Mouse (Mus musculus) embryonic facial prominence, embryonic 15.5 days (tissue): ENCODE results near the gene Atp8a2. TPM values are rescaled to one million over a fixed set of nuclear protein-coding genes. Genes with fewer than 3 reads are reported as not detected.

ENCODE experiments used
- ATAC-seq: fragments of 200-750 bp; cut with Nextera tagmentation; 2 replicates; pipeline ENCODE4 v1.8.0; 2017; ENCODE audit warnings: low read depth, moderate TSS enrichment; ENCODE audit not compliant: insufficient number of reproducible peaks, low FRiP score, low TSS enrichment
- H3K27ac ChIP-seq: fragments of 300-500 bp; sonication (generic); replicated peaks from 2 replicates; pipeline ENCODE4 v1.5.1; 2015; ENCODE audit warnings: mild to moderate bottlenecking, inconsistent platforms
- H3K27me3 ChIP-seq: fragments of 300-500 bp; sonication (generic); 2 replicates; pipeline ENCODE4 v1.6.1; 2015; ENCODE audit warnings: inconsistent platforms
- H3K36me3 ChIP-seq: fragments of 300-500 bp; sonication (generic); 2 replicates; pipeline ENCODE4 v1.6.1; 2015; ENCODE audit warnings: mild to moderate bottlenecking, inconsistent platforms
- H3K4me1 ChIP-seq: fragments of 300-500 bp; sonication (generic); 2 replicates; pipeline ENCODE4 v1.6.1; 2015; ENCODE audit warnings: inconsistent platforms
- H3K4me2 ChIP-seq: fragments of 300-500 bp; sonication (generic); replicated peaks from 2 replicates; pipeline ENCODE4 v1.6.1; 2015; ENCODE audit warnings: mild to moderate bottlenecking, inconsistent platforms
- H3K4me3 ChIP-seq: fragments of 300-500 bp; sonication (generic); replicated peaks from 2 replicates; pipeline ENCODE4 v1.5.1; 2015; ENCODE audit warnings: mild to moderate bottlenecking, inconsistent platforms
- H3K9ac ChIP-seq: fragments of 300-500 bp; sonication (generic); 2 replicates; pipeline ENCODE4 v1.6.1; 2015; ENCODE audit warnings: inconsistent platforms
- H3K9me3 ChIP-seq: fragments of 300-500 bp; sonication (generic); replicated peaks from 2 replicates; pipeline ENCODE4 v1.6.1; 2016; ENCODE audit warnings: inconsistent platforms
- WGBS: fragments of 180-500 bp; shearing (Covaris S2); methylation state at CpG from one replicate; pipeline ENCODE4 v1.1.7; 2015; 5-methylcytosine and 5-hydroxymethylcytosine counted together
- polyA plus RNA-seq: library from polyadenylated mRNA; unstranded; fragments of >200 nt; fragmentation: Nextera tagmentation; extraction: Ambion mirVana; gene quantifications from 2 replicates; pipeline ENCODE4 v1.2.1, GENCODE M21; 2015

Gene Atp8a2
- polyA plus RNA-seq, 1 experiment from 2014 or later, result 3.2 TPM

GRCm38 (mm10) chr14:60086808-60087725, 109.9 kb downstream of the Atp8a2 start:
- Histone ChIP-seq H3K4me1 (peaks cover 7% of the 10 kb centered on the region), H3K9me3 (no peaks in the 10 kb centered on the region), H3K36me3 (no peaks in the 10 kb centered on the region), H3K27me3 (no peaks in the 10 kb centered on the region; the same call in 1 of the 2 replicates), H3K27ac (no peak overlapping the region), H3K4me3 (peak overlapping the region; percentile 44), H3K4me2 (peak overlapping the region; percentile 81), H3K9ac (no peak overlapping the region)
- WGBS, result 20% methylated on average over 18 of the region's 33 CpGs
- ATAC-seq, result peak; percentile 91

GRCm38 (mm10) chr14:60086254-60086807, 110.6 kb downstream of the Atp8a2 start:
- Histone ChIP-seq H3K27ac (no peak overlapping the region), H3K36me3 (no peaks in the 10 kb centered on the region), H3K9me3 (no peaks in the 10 kb centered on the region), H3K27me3 (no peaks in the 10 kb centered on the region; the same call in 1 of the 2 replicates), H3K4me1 (peaks cover 7% of the 10 kb centered on the region), H3K4me2 (peak overlapping the region; percentile 81), H3K4me3 (peak overlapping the region; percentile 44), H3K9ac (no peak overlapping the region)
- ATAC-seq, result peak; percentile 26; the same call in 1 of the 2 replicates
- 4% methylated on average over 21 of the region's 21 CpGs for WGBS

- no peak overlapping the region for H3K4me3 ChIP-seq
- no peak overlapping the region for H3K27ac ChIP-seq
- H3K27me3 ChIP-seq, result no peaks in the 10 kb centered on the region; the same call in 1 of the 2 replicates
- H3K4me2 ChIP-seq, result no peak overlapping the region
- no peaks in the 10 kb centered on the region for H3K36me3 ChIP-seq
- ATAC-seq, result no peak
- no peak overlapping the region for H3K9ac ChIP-seq
- H3K4me1 ChIP-seq, result peaks cover 7% of the 10 kb centered on the region
- 82% methylated on average over 8 of the region's 8 CpGs for WGBS
- H3K9me3 ChIP-seq, result no peaks in the 10 kb centered on the region
Measured at GRCm38 (mm10) chr14:60082771-60083170, 114.2 kb downstream of the Atp8a2 start.

- Histone ChIP-seq H3K4me1 (no peaks in the 10 kb centered on the region), H3K27me3 (no peaks in the 10 kb centered on the region), H3K4me3 (no peak overlapping the region), H3K36me3 (no peaks in the 10 kb centered on the region), H3K27ac (no peak overlapping the region), H3K9ac (no peak overlapping the region), H3K4me2 (no peak overlapping the region), H3K9me3 (no peaks in the 10 kb centered on the region)
- ATAC-seq, result no peak
- 80% methylated on average over 4 of the region's 4 CpGs for WGBS
Measured at GRCm38 (mm10) chr14:60072496-60072895, 124.5 kb downstream of the Atp8a2 start.

- H3K4me2 ChIP-seq, result no peak overlapping the region
- 66% methylated on average over 3 of the region's 3 CpGs for WGBS
- H3K27me3 ChIP-seq, result no peaks in the 10 kb centered on the region
- no peaks in the 10 kb centered on the region for H3K4me1 ChIP-seq
- no peaks in the 10 kb centered on the region for H3K9me3 ChIP-seq
- H3K27ac ChIP-seq, result no peak overlapping the region
- no peaks in the 10 kb centered on the region for H3K36me3 ChIP-seq
- H3K9ac ChIP-seq, result no peak overlapping the region
- no peak overlapping the region for H3K4me3 ChIP-seq
- no peak for ATAC-seq
Measured at GRCm38 (mm10) chr14:60065186-60065585, 131.8 kb downstream of the Atp8a2 start.

GRCm38 (mm10) chr14:60061023-60061422, 136.0 kb downstream of the Atp8a2 start:
- Histone ChIP-seq H3K27me3 (no peaks in the 10 kb centered on the region), H3K4me3 (no peak overlapping the region), H3K4me1 (no peaks in the 10 kb centered on the region), H3K4me2 (no peak overlapping the region), H3K9ac (no peak overlapping the region), H3K9me3 (no peaks in the 10 kb centered on the region), H3K27ac (no peak overlapping the region), H3K36me3 (no peaks in the 10 kb centered on the region)
- 69% methylated on average over 3 of the region's 3 CpGs for WGBS
- no peak for ATAC-seq

GRCm38 (mm10) chr14:60058867-60059266, 138.1 kb downstream of the Atp8a2 start:
- H3K4me2 ChIP-seq, result no peak overlapping the region
- no peaks in the 10 kb centered on the region for H3K27me3 ChIP-seq
- ATAC-seq, result no peak
- H3K4me3 ChIP-seq, result no peak overlapping the region
- H3K27ac ChIP-seq, result no peak overlapping the region
- no peaks in the 10 kb centered on the region for H3K9me3 ChIP-seq
- WGBS, result 22% methylated on average over 3 of the region's 3 CpGs
- H3K4me1 ChIP-seq, result no peaks in the 10 kb centered on the region
- H3K9ac ChIP-seq, result no peak overlapping the region
- H3K36me3 ChIP-seq, result no peaks in the 10 kb centered on the region

GRCm38 (mm10) chr14:60055231-60055630, 141.7 kb downstream of the Atp8a2 start:
- ATAC-seq, result no peak
- Histone ChIP-seq H3K27ac (no peak overlapping the region), H3K4me1 (peaks cover 4% of the 10 kb centered on the region; the same call in 1 of the 2 replicates), H3K4me2 (no peak overlapping the region), H3K27me3 (no peaks in the 10 kb centered on the region), H3K4me3 (no peak overlapping the region), H3K36me3 (no peaks in the 10 kb centered on the region), H3K9ac (no peak overlapping the region), H3K9me3 (no peaks in the 10 kb centered on the region)
- 92% methylated on average over 4 of the region's 4 CpGs for WGBS

- Histone ChIP-seq H3K4me2 (no peak overlapping the region), H3K36me3 (no peaks in the 10 kb centered on the region), H3K4me3 (no peak overlapping the region), H3K27ac (no peak overlapping the region), H3K27me3 (no peaks in the 10 kb centered on the region), H3K9me3 (no peaks in the 10 kb centered on the region), H3K4me1 (peaks cover 5% of the 10 kb centered on the region; the same call in 1 of the 2 replicates), H3K9ac (no peak overlapping the region)
- ATAC-seq, result no peak
- WGBS, result 23% methylated on average over 2 of the region's 2 CpGs
Measured at GRCm38 (mm10) chr14:60030666-60031065, 166.3 kb downstream of the Atp8a2 start.

GRCm38 (mm10) chr14:60027139-60027538, 169.8 kb downstream of the Atp8a2 start:
- Histone ChIP-seq H3K27ac (no peak overlapping the region), H3K4me3 (no peak overlapping the region), H3K27me3 (no peaks in the 10 kb centered on the region), H3K4me2 (no peak overlapping the region), H3K9me3 (no peaks in the 10 kb centered on the region), H3K9ac (no peak overlapping the region), H3K4me1 (peaks cover 5% of the 10 kb centered on the region; the same call in 1 of the 2 replicates), H3K36me3 (no peaks in the 10 kb centered on the region)
- ATAC-seq, result no peak
- 50% methylated on average over 1 of the region's 1 CpGs for WGBS

- Histone ChIP-seq H3K27ac (no peak overlapping the region), H3K9me3 (no peaks in the 10 kb centered on the region), H3K36me3 (no peaks in the 10 kb centered on the region), H3K4me3 (no peak overlapping the region), H3K9ac (no peak overlapping the region), H3K4me1 (peaks cover 5% of the 10 kb centered on the region; the same call in 1 of the 2 replicates), H3K27me3 (no peaks in the 10 kb centered on the region), H3K4me2 (no peak overlapping the region)
- no peak for ATAC-seq
- 24% methylated on average over 8 of the region's 8 CpGs for whole genome bisulfite sequencing
Measured at GRCm38 (mm10) chr14:60026647-60027046, 170.3 kb downstream of the Atp8a2 start.
